Mouse (Mus musculus) left cerebral cortex, postnatal 4 days (tissue): ENCODE measurements around the gene 4931440F15Rik. TPM values are rescaled to one million over a fixed set of nuclear protein-coding genes. Genes with fewer than 3 reads are reported as not detected.

Experiments used
- DNase-seq: peaks from one replicate; pipeline ENCODE4 v3.0.0-alpha.2; 2022
- intact Hi-C: fragments of 180-260 bp; cut with DNase I; formaldehyde crosslinking; loops from one replicate; pipeline ENCODE4 v1.15.1; 2025
- total RNA-seq, 2 experiments: library from RNA; stranded (reverse); gene quantifications; 2 replicates each; pipeline ENCODE4 v1.2.3; 2021

The 4931440F15Rik gene
- total RNA-seq, 2 experiments from 2014 or later, result 2.5 to 2.7 TPM

DNA sequence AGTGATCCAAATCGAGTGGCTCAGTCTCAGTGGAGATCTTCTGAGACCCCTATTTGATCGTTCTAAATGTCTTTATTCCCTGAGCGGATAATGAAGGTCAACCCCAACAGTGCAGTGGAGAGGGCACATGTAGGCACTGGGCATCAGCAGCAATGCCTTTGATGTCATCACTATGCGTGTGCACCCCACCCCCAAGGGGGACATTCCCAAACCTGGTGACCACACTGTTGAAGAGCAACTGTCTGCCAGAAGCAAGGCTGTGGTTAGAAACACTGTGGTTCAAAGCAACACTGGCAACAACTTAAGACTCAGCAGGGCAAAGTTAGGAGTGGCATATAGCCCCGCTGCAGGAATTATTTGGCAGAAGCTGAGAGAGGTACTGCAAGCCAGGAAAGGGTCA is 18.1 kb downstream of the 4931440F15Rik start:
- intact Hi-C loops, result no loop called here
- DNase-seq, result no peak

DNA sequence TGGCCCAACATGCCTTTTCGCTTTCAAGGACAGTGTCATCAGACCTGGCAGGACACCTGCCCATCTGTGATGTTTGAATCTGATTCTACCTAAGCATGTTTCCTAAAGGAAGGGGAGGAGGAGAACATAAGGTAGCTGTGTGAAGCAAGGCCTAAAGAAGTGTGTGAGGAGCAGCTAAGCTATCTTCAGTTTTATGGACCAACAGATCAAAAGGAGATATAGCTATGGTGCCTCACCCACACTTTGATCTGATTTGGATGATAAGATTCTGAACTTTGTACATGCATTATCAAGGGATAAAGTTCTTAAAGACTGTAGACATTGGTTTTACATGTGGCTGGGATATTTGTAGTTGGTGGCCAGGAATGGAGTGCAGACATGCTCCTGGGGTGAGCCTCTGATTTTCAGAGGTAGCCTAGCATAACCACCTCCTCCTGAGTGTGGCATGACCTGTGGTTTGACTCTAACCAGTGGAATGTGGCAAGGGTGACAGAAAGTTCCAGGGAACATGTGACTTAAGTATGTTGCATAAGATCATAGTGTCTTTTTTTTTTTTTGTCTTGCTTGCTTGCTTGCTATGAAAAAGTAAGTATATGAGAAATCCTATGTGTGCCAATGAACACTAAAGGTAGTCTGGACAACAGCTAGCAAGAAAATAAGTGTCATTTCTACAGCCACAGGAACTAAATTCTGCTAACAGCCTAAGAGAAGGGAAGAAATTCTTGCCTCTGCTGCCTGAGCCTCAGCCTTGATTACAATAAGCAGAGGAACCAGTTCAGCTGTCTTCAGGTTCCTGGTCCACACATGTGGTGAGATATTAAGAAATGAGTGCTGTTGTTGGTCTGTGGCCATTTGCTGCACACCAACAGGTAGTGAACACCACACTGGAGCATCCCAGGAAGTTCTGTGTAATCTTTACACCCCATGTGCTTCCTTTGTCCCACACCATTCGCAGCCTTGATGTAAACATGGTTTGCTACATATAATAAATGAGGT is 23.7 kb downstream of the 4931440F15Rik start:
- DNase-seq, result no peak
- intact Hi-C loops, result no loop called here

DNA sequence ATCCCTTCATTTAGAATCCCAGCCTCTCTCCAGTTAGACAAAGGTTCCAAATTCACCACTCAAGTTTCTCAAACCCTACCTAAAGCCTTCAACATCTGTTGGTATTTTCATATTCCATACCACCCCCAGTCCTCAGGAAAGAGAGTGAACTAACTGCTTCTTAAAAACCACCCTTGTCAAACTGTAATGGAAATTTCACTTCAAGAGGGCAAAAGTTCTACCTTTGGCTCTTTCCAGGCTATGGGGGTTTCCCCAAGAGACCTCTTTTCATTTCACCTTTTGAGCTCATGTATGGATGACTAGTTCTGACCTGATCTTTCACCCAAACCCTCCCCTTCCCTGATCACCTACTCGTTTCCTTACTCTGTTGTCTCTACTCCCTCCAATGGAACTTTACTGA is 25.6 kb downstream of the 4931440F15Rik start:
- no peak for DNase-seq
- intact Hi-C loops, result no loop called here

DNA sequence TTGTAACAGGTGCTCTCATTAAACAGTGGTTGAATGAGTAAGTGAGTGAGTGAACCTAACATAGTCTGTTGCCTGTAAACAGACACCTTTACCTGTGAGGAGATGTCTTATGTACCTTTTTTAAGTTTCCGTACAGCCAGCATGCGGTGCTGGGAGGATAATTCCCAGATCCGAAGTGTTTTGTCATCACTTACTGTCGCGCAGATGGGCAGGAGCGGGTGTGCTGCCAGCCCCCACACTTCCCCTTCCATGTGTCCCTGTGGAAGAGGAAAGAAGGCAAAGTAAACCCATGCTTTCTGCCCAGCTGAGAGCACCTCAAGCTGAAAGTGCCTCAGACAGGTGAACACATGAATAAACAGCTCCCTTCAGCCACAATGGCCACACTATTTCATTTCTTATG is 30.4 kb downstream of the 4931440F15Rik start:
- intact Hi-C loops, result no loop called here
- no peak for DNase-seq

DNA sequence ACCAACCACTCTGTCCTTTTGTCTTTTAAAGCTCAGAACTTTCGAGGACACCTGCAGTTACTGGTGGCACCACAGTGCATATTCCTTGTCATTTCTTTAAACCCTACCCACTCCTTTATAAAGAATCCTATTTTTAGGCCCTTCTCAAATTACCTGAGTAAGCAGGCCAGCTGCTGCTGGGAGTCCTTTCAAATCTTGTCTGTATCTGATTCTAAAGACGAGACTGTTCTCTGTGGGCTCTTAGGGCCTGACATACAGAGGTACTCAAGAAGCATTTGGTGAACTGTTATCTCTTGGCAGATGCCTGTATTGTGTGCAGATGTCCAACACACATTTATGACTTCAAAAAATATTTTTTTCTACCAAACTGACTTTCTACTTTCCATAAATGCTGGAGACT is 31.0 kb downstream of the 4931440F15Rik start:
- no peak for DNase-seq
- intact Hi-C loops, result no loop called here

DNA sequence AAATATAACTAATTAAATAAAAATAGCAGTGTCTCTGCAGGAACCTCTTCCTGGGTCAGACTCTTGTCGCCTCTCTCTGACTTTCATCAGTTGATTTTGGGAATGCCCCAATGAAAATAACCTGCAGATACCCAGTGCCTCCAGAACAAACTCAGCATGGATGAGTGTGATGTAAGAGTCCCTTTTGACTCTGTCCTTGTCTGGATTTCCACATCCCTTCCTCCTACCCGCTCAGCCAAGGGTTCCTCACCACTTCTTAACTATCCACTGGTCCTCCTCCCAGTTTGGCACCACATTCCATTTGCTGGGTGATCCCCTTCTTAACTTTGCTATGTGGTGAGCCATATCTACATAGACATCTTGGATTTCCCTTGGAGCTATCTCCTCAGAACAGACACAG is 34.7 kb downstream of the 4931440F15Rik start:
- intact Hi-C loops, result no loop called here
- DNase-seq, result no peak

DNA sequence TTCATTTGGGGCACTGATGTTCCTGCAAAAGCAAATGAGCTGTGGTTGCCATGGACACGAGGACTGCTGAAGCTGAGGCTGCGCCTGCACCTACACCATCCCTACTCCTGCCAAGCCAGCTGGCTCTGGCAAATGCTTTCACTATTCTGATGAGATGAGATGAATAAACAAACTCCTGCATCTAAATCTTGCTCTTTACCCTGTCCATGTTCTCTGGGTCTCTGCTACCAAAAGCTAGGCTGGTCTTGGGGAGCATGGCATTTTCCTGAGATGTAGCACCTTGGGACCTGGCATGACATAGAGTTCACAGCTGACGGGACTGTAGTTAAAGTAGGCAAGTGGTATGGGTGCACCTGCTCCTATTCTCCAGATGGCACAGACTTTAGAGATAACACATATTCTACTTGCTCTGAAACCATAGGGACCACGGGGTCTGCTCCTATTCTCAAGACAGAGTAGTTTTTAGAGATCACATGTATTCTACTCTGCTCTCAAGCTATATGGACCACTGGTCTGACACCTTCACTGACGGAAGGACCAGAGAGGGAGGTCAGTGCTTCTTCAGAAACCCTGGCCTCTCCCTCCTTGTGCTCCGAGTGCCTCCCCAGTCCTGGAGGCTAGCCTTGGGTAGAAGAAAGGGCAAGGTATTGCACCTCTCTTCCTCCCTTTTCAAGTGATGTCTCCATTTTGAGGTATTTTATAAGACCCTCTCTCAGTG is 36.4 kb downstream of the 4931440F15Rik start:
- peak; percentile 55 for DNase-seq
- intact Hi-C loops, result no loop called here

DNA sequence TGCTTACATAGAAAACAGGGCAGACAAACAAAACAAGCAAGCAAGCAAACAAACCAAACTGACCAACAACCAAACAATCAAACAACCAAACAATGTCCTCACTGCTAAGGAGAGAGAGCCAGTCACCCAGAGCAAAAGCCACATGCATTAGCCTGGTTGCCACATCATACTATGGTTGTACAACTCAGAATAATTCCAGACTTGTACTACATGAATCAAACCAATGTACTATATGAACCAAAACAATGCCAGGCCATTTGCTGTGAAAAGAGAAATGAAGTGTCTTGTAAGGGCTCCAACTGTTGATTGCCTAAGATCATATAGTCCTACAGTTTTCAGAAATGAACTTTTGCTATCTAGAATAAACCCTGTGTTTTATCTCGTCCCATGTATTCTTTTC is 37.0 kb downstream of the 4931440F15Rik start:
- DNase-seq, result no peak
- intact Hi-C loops, result no loop called here

DNA sequence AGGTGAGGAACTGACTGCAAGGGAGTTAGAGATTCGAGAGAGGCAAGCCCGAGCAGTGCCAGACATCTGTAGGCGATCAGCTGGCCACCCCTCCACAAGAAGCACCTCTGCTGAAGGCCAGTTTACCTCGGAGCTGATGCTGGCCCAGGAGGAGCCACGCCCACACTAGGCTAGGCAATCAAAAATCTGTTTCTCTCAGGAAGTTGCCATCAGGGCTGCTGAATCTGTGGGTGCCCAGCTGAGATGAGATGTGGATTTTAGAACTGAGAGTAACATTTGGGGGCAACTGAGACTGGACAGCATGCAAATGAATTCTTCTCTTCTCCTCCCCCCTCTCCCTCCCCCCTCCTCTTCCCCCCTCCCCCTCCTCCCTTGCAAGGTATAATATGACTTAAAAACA is 38.0 kb downstream of the 4931440F15Rik start:
- no peak for DNase-seq
- intact Hi-C loops, result no loop called here

DNA sequence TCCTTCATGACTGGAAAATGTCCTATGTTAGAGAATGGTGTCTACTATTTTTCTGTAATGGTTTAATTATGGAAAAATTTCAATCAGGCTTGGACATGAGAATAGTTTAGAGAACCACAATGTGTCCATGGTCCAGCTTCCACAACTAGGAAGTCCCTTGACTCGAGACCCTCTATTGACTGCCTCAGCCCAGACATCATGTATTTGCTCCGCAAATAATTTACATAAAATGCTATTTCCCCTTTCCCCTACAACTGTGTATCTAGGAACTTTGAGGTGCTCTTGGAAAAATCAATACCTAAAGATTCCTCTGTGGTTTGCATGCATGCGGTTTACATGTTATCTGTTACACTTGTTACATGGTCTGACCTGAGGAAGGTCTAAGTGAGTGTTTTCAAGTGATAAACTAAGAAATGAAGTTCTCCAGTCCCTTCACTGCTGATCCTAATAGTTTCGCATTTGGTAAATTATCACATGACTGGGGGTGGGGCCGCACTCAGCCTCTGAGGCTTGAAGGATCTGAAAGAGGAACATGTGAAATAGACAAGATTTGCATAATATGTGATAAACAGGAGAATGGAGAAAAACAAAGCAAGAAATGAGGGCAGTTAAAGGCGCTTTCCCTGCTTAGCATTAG is 38.8 kb downstream of the 4931440F15Rik start:
- intact Hi-C loops, result no loop called here
- no peak for DNase-seq

DNA sequence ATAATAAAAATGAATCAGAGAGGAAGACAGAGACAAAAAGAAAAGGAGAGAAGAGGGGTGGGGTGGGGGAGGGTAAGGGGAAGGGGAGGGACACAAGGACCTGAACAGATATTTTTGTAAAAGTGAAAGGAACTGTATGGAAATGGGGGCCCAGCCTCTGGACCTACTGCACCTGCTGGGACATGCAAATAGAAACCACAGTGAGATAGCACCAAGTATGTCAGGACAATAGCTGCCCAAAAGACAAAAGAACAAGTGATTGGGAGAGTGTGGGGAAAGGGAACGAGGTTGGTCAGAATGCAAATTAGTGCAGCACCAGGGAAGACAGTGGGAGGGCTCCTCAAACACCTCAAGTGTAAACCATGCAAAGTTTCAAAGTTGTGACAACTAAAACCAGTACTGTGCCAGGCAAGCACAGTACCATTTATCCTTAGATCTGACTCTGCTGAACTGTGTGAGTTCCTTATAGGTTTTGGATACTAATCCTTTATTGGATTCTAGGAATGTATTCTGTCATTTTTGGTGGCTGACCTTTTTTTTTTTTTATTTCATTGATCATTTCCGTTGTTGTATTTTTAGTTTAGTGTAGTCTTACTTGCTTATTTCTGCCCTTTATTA is 46.0 kb downstream of the 4931440F15Rik start:
- intact Hi-C loops, result no loop called here
- no peak for DNase-seq

DNA sequence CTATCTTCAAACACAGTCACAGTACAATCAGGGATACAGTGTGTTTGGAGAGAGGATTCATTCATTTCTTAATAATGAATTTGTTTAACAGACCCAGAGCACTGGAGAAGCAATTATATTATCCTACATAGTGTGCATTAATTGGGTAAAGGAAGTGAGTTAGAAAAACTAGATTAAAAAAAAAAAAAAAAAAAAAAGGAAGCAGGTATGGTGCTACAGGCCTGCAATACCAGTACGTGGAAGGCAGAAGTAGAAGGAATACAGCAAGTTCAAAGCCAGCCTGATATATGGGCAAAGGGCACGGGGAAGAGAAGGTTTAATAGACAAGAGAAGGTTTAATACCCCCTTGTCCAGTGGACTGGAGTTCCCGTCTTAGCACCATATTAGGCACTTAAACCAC is 46.5 kb downstream of the 4931440F15Rik start:
- DNase-seq, result no peak
- intact Hi-C loops, result no loop called here

DNA sequence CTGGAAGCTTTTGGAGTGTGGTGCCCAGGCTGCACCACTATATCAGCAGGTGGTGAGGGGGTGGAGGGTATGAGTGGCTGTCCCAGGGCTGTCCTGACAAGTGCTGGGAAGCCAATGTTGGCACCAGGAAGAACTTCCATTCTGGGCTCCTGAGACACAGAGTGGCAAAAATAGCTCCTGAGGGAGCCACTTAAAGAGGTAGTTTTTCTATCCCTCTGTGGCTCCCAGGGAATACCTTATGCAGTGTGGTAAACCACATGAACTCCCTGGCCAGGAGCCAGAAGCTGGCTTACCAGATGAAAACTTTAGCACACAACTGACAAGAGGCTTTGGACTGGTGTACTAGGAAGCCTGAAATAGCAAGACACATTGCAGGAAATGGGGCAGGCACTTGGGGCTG is 47.5 kb downstream of the 4931440F15Rik start:
- no peak for DNase-seq
- intact Hi-C loops, result no loop called here

DNA sequence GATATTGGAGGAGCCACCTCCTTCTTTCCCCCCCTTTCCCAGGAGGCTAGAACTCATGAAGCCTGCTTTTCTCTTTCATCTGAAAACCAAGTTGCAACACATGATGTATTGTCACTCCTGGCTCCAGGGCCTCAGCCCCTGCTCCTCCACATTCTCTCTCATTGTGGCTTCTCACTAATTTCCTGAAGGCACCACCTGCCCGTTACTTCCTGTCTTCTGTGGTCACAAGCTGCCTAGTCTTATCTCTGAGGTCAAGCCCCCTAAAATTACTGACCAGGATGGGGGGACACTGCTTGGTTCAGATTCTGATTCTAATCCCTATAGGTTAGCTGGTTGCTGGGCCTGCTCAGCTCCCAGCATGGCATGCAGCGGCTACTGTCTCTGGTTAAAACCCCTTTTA is 50.7 kb downstream of the 4931440F15Rik start:
- no peak for DNase-seq
- intact Hi-C loops, result no loop called here

DNA sequence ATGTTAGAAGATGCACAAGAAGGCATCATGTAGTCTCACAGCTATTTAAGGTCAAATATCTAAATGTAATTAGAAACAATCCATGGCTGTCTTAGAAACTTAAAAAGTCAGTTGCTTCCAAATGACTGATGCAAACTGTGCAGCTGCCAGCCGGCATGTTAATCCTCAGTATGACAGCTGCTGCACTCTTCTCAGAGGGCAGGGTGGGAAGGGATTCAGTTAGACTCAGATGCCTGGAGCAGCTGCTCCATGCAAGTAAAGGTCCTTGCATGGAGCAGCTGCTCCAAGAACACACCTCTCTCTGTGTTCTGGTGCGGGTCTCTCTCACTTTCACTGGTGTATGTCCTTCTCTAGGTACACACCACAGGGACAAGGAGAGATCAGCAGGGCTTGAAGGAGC is 51.2 kb downstream of the 4931440F15Rik start:
- intact Hi-C loops, result no loop called here
- DNase-seq, result peak; percentile 41

Other genes with a start within 250 kb of the 4931440F15Rik start
- 100 to 1,000 TPM; 607 to 620 TPM for gene Rtn4, start 132.7 kb downstream of the 4931440F15Rik start, total RNA-seq
- gene Eml6, start 200.4 kb upstream of the 4931440F15Rik start, total RNA-seq, result 10 to 100 TPM; 21.6 to 25.0 TPM